Mouse (Mus musculus): ENCODE results near the gene Cpeb3.
A peak's percentile ranks its signal among the peaks of the same experiment; 100 is the strongest.
"Not testable (repeated sequence)": the region's sequence is repeated elsewhere in the genome, so short reads cannot be mapped to it uniquely, and the experiment has no call there.

Gene Cpeb3

DNA sequence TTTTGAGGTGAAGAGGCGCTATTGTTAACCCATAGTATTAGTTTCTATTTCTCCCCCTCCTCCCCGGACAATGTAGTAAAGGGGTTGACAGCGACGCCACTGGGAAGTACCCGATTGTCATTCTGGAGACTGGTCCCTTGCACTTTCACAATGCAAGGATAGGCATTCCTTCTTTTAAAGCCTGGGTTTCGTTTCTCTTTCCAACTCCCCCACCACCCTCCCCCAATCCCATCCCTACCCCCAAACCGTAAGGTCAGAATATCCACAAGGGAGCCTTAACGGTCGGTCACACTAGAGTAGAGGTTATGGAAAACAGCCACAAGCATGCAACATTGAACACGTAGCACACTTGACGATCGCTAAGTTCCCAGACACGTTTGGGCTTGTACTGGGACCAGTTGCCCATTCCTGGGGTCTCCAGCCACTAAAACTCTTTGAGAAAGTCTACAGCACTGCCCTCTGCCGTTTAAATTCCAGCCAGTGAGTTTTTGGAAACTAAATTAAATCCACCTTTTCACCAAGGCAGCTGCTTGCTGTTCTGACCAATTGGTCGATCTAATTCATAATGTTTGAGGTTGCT is at the start of gene Cpeb3:
Cpeb3 (minus strand) TSS at position 426 of the 580 bp plus-strand sequence.
- DNase-seq: peak; percentile 47 to 60

DNA sequence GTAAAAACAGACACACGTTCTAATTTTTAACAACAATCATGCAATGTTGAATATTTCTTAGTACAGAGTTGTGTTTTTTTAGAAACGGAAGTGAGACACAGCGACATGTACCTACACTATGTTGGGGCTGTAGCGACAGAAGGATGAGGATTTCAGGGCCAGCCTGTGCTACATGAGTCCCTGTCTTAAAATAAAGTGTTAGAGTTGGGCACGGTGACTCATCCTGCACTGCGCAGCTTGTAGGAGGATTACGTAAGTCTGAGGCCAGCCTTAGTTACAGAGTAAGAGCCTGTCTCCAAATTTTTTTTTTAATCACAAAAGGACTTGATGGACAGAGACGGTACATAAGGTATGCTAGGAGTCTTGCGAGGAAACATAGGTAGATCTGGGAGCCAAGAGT is 46.9 kb upstream of the Cpeb3 start:
- no peak for DNase-seq

DNA sequence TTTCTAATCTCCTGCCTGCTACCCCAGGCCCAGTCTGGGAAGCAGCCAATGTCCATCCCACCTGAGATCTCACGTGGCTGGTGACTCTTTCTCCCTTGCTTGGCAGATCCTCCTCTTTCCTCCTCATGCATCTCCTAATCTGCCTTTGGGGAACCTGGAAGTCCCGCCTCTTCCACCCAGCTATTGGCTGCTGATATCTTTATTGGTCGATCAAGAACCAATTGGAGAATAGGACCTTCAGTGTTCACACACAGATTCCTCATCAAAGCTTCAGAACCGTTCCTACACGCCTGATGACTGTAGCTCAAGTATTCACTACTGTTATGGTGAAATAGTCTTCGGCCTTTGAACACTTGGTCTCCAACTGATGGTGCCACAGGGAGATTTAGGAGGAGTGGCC is 43.7 kb upstream of the Cpeb3 start:
- no peak for DNase-seq

DNA sequence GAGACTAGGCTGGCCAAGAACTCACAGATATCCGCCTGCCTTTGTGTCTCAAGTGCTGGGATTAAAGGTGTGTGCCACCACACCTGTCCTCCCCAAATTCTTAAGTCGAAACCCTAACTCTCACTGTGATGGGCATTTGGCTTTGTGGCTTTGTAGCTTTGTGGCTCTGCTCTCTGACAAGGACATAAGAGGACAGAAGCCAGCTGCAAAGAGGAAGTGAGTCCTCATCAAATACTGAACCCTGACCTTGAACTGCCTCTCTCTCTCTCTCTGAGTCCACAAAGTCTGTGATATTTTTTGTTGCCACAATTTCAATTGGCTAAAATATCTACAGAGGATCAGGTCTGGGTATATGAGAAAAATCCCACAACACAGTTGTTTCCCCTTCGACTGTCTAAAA is 39.8 kb upstream of the Cpeb3 start:
- no peak for DNase-seq

DNA sequence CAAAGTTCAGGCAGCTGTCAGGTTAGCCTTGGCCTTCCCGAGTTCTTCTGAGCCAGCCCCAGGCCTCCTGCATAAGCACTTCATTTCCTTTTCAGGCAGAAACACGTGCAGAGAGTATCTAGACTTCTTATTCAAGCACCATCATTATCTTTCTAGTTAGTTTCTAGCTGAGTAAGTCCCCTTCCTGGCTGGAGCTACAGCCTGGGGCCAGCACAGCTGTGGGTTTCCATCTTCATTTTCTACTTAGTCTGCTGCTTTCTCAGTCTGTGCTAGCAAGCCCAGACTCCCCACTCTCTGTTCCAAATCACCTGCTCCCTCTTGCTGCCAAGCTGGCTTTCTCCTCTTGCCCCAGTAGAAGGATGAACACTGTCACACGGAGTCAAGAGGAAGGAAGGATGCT is 38.5 kb upstream of the Cpeb3 start:
- DNase-seq: no peak

DNA sequence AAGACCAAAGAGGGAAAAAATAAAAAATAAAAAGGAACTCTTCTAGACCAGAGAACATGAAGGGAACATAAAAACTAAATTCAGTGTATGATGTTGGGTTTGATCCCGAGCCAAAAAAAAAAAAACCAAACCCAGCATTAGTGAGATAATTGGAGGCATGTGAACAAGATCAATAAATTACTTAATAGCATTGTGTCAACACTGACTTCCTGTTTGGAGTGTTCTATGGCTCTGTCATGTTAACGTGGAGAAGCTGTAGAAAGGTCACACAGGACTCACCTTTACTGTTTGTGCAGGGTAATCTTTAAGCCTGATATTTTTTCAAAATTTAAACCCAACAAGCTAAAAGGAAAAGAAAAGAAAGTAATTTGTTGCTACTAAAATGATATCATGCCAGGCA is 34.3 kb upstream of the Cpeb3 start:
- DNase-seq: no peak

DNA sequence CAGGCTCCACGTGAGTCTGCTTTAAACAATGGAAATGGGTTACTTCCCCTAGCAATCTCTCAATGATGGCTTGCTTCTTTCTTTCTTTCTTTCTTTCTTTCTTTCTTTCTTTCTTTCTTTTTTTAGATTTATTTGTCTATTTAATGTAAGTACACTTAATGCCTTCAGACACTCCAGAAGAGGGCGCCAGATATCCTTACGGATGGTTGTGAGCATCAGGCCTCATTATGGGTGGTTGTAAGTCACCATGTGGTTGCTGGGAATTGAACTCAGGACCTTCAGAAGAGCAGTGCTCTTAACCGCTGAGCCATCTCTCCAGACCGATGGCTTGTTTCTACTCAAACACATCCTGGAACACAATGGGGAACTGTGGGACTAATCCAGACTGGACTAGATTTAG is 32.8 kb upstream of the Cpeb3 start:
- DNase-seq: peak in 1 of 2 experiments; percentile 29

DNA sequence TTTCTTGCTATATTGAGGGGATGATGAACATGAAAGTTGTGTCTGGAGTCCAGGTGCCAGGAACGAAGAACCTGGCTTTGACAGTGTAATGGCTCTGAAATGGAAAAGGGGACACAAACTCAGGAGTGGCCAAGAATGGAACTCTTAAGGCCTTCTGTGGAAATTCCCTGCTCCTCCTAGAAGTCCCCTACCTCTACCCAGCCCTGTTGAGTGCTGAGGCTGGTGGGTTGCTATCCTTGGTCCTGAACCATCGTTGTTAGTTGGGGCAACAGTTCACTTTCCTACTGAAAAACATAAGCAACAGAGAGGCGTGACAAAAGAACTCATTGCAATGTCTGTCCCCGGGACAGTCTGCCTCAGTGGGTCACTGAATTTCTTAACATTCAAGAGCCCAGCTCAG is 30.7 kb upstream of the Cpeb3 start:
- peak; percentile 43 to 44 for DNase-seq

DNA sequence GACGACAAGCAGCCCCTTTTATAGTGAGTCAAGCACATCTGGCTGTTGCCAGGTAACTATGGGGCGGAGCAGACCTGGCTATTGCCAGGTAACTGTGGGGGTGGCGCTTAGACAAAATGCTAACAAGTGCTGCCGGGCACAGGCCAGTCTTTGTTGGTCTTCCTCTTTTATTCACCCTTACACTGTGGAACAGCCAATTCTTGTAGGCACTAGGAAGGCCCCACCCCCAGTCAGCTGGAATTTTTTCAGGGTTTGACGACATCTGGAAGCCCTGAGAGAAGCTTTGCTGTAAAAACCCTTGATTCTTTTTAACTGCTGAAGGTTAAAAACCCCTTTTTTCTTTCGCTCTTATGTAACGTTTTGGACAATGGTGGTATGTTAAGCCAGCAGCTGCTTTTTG is 30.2 kb upstream of the Cpeb3 start:
- no peak for DNase-seq

DNA sequence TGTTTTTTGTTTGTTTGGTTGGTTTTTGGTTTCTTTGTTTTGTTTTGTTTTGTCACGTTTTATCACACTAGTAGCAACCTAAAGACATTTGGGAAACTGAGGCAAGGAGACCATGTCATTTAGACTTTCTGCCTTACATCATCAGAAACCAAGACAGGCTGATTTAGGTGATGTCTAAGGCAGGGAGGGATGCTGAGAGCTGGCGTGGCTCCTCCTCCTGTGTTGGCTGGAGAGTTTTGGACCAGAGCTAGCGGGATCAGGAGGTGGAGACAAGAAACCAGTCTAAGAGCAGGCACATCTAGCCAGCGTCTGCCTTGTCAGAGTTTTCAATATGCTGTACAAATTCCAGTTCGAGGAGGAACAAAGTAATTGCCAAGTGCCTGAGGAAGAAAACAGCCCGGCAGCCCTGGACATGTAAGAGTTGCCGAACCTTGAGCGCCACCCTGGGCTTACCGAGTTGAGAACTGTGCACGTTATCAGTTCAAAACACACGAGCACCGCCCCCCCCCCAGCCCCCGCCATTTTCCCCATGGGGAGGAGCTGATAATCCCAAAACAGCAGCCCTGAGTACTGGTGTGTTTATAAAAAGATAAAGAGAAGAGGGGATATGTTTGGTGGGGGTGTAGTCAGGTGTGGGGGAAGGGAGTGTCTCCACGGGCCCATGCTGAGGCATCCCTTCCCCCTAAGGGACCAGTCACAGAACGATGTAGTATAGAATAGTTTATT is 29.5 kb upstream of the Cpeb3 start:
- DNase-seq: no peak

DNA sequence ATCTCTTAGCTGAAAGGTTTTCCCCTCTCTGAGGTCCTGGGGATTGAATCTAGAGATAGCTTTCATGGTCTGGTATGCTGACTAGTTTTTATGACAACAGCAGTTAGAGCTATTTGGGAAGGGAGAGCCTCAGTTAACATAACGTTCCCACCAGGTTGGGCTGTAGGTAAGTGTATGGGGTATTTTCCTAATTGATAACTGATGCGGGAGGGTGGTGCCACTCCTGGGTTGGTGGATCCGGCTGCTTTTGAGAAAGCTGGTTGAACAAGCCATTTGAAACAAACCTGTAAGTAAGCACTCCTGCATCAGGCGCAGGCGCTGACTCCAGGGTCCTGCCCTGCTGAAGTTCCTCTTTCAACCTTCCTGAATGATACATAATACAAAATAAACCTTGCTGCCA is 28.9 kb upstream of the Cpeb3 start:
- DNase-seq: no peak

DNA sequence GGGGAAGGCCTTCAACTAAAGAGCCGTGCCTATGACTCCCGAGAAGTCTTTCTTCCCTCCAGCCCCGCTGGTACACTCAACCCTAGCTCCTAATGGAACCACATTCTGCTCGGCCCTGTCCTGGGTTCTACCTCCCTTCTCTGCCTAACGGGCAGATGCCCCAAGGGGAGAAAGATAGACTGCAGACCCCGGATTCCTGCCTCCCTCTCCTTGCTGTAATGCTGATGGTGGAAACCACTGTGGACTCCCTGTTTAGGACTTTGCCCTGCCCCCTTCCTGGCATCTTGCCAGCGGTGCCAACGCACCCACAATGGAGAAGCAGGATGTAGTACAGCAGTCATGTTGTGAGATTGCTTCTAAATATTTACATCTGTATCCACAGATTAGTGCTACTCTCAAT is 27.4 kb upstream of the Cpeb3 start:
- peak; percentile 19 to 51 for DNase-seq

DNA sequence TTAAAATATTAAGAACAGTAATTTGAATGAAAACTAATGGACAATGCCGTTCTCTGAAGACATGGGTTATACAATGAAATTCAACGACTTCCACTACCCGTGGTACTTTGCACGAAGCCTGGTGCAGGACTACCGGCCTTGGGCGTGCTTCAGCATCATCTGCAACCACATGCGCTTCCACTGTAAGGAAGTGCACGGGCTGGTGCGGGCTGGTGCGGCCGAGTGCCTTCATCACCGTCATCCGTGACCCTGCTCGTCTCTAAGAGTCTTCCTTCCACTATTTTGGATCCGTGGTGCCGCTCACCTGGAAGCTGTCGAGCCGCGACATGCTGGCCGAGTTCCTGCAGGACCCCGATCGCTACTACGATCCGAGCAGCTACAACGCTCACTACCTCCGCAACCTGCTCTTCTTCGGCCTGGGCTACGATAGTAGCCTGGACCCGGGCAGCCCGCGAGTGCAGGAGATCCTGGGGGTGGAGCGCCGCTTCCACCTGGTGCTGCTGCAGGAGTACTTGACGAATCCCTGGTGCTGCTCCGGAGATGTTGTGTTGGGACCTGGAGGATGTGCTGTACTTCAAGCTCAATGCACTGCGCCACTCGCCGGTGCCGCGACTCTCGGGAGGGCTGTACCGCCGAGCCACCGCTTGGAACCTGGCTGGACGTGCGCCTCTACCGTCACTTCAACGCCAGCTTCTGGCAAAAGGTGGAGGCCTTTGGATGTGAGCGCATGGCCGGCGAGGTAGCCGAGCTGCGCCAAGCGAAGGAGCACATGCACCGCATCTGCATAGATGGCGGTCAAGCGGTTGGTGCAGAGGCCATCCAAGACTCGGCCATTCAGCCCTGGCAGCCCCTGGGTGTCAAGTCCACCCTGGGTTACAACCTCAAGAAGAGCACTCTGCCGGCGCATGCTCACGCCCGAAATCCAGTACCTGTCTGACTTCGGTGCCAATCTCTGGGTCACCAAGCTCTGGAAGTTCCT is 25.4 kb upstream of the Cpeb3 start:
- DNase-seq: peak in 1 of 2 experiments; percentile 14

DNA sequence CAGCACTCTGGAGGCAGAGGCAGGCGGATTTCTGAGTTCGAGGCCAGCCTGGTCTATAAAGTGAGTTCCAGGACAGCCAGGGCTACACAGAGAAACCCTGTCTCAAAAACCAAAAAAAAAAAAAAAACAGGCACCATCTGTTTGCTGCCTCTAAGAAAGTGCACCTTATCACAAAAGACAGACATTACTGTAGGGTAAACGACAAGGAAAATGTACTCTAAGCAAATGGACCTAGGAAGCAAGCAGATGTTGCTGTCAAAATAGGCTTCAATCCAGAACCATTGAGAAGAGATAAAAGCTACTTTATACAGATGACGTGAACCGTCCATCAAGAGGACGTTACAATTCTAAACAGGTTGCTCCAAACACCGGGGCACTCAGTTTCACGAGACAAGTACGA is 24.2 kb upstream of the Cpeb3 start:
- DNase-seq: not testable (repeated sequence)

DNA sequence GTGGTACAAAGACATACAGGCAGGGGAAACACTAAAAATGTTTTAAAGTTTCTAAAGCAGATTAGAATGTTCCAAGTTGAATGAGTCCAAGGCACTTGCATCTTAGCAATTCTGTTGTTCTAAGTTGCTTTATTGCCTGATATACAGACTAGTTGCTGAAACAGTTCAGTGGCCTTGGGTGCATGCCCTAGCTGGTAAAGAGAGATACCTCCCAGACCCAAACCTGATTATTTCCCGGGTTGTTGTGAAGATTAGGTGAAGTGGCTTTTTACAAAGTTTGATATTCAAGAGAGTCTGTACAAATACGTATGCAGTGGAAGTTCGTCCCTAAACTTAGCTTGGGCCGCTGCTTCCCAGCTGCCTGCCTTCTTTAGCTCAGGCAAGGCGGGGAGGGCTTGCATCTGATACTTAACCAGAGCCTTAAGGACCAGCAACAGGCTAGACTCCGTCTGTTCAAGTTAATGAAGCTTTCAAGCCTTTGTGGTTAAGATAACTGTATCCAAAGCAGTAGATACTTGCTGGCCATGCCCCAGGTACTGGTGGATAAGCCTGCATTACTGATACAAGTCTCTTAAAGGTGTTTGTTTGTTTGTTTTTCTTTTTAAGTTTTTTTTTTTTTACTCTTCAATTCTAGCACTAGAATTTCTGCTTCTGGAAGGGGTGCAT is 16.9 kb upstream of the Cpeb3 start:
- DNase-seq: no peak

DNA sequence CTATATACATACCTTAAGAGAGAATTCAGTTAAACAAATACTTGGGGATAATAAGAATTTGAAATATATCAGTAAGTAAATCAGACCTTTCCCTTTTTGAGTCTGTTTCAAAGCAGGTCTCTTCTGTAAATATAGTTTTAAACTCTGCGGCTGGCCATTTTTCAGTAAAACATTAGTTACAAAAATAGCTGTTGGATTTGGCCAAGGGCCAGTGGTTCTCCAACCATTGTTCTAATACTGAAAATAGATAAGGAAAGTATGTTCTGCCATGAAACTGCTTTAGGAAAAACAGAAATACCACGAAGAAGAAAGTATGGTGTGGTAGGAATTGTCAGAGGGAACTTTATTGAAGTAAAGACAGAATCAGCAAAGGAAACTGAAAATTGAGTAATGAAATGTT is 6.3 kb upstream of the Cpeb3 start:
- DNase-seq: peak in 1 of 2 experiments; percentile 65

DNA sequence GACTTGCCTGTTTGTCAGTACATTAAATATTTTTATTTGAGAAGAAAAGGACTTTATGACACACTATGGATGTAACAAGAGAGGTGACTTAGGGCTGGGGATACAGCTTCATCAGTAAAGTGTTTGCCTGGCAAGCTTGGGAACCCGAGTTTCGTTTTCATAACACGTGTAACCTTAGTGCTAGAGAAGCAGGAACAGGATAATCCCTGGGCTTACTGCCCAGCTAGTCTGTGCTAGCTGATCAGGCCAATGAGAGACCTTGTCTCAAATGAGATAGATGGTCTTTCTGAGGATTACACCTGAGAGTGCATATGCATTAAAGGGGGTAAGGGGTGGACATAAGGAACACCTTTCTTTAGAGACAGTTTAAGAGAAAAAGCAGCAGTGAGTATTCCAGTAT is 3.0 kb upstream of the Cpeb3 start:
- DNase-seq: no peak

DNA sequence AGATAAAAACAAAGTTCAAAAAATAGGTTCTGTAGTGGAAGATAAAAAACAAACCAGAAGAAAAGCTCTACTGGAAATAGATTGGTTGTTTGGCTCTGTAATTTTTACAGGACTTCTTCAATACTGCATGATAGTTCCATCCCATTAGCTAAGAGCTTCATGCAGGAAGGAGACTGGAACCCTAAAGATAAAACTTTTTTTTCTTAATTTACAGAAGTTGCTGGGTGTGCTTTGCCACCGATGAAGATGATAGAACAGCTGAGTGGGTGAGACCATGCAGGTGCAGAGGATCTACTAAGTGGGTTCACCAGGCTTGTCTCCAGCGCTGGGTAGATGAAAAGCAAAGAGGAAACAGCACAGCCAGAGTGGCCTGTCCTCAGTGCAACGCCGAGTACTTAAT is 2.1 kb upstream of the Cpeb3 start:
- no peak for DNase-seq

DNA sequence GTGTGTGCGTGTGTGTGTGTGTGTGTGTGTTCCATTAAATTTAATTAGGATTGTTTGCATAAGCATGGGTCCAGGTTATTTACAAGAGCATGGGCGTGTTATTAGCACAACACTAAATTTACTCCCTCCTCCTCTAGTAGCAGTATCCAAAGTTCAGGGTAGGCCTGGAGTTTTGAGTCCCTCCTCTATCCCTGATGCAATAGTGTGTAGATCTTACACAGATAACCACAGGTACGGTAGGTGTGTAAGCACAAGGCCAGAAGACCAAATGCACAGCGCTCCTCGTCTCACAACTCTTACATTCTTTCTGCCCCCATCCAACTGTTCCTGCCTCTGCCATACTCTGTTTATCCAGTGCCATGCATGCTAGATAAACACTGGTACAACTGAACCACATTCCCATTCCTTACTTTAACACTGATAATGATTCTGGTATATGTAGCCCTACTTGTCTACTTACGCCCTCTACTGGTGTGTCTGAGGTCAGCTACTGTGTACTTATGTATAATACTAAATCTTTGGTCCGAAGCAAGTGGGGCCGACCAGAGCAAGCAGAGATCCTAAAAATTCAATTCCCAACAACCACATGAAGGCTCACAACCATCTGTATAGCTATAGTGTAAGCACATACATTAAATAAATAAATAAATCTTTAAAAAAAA is 1.2 kb upstream of the Cpeb3 start:
- DNase-seq: peak in 1 of 2 experiments; percentile 29

DNA sequence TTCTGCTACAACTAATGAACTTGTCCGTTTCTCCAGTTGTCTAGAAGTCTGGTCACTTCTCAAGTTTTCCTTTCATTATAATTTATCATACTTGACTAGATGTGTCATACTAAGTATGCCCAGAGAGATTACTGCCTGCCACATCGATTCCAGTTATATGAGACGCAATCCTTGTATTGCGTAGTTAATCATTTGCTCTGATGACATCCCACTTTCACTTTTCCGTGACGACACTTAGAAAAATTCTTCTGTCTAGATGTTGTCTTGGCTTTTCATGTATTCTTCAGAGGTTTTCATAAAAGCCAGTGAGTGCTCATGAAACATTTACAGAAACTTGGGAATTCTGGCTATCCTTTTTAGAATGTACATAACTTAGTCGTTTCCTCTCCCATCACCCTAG is 585 bp upstream of the Cpeb3 start:
- DNase-seq: no peak

DNA sequence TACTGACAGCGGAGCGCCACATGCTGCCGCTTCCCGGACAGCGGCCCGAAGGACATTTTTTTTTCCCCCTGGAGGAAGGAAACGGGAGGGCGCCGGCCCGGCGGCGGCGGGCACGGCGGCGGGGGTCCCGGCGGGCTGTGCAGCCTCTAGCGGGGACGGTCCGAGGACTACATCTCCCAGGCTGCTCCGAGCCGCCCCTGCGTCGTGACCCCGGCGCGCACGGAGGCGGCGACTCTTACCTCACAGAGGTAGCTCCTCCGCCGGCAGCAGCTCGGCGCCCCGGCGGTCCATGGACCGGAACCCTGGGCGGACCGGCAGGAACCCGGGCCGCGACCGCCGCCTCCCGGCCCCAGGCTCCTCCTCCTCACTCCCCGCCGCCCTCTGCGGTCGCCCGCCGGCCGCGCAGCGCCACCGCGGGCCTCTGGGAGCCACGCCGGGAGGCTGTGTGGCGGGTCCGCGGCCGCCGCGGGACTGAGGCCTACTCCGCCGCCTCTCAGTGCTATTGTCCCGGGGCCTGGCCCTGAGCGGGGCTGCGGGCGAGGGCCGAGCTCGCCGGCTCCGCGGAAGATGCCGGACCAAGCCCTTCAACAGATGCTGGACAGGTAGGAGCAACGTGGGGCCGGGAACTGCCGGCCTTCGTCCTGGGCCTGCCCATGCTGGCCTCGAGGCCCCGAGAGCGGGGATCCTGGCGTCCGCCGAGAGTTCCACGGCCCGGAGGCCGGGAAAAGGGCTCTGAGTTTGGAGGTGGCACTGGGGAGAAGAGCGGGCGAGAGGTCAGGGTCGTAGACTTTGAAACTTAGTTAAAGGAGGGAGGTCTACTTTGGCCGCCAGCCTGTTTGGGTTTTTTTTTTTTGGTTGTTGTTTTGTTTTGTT is 862 bp downstream of the Cpeb3 start, which contains the start of gene March5:
March5 (plus strand) TSS at position 241 of the 873 bp plus-strand sequence.
- DNase-seq: peak; percentile 90 to 97

Measured in kidney, postnatal 25 days (tissue).